Mouse (Mus musculus): ENCODE data around the gene Sowaha. TPM values are rescaled to one million over a fixed set of nuclear protein-coding genes. Genes with fewer than 3 reads are reported as not detected.

The Sowaha gene
- polyA plus RNA-seq, 1 experiment from 2014 or later: 1.1 TPM

DNA sequence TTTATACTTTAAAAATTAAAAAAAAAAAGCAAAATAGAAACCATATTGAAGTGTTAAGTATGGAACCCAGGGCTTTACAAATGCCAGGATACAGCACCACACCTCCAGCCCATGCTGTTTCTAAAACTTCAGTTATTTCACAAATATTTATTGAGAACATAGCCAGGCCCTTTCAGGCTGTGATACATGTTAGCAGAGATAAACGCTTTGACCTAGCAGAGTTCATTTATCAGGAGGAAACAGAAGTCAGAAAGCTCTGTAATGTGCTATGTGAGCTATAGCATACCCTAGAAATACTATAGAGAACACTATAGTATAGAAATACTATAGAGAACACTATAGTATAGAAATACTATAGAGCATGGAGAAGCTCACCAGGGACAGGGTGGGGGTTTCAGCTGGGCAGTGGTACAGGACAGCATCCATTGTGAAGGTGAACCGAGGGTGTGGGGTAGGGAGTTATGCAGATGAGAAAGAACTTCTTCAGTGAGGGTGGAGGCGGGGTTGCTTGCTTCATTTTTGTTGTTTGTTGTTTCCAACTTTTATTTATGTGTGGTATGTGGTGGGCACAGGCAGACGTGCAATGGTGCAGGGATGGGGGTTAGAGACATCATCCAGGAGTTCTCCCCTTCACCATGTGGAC, 1.1 kb upstream of the Sowaha start:
- H3K27me3 ChIP-seq: peaks cover 65% of the 10 kb centered on the region
- H3K9me3 ChIP-seq: 0 out of 2 replicates have a peak, but pooled peaks cover 4% of the 10 kb centered on the region
- 78% methylated on average over 4 of the region's 4 CpGs for WGBS
- no peak for ATAC-seq (ENCODE audit: low FRiP score)
- peaks cover 23% of the 10 kb centered on the region for H3K4me1 ChIP-seq
- H3K4me3 ChIP-seq (replicated peaks): no peak overlapping the region
- H3K4me2 ChIP-seq: no peak overlapping the region
- no peaks in the 10 kb centered on the region for H3K36me3 ChIP-seq (replicated peaks)
- H3K27ac ChIP-seq: no peak overlapping the region
- H3K9ac ChIP-seq: no peak overlapping the region

DNA sequence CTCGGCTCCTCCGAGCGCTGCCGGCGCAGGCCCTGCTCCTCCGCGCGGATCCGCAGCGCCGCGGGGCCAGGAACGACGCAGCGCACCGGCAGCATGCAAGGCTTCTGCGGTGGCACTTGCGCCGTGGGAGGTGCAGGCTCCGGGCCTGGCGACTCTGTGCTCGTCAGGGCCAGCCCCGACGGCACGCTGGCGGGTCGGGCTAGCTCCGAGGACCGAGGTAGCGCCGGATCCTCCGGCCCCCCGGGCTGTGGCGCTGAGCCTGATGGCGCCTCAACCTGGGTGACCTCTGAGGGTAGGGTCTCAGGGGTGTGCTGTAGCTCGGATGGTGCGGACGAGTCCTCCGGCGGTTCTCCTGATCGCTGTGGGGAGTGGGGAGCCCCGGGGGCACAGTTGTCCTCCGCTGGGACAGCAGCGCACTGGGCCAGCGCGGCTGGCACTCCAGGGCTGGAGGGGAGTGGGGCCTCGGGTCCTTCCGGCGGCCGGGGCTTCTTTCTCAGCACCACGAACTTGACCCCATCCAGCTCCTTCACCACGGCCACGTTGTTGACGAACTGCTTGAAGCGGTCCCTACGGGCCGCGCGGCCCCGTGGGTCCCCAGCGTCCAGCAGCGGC, 797 bp downstream of the Sowaha start:
- Histone ChIP-seq H3K4me2 (peak overlapping the region; percentile 72), H3K27me3 (peaks cover 62% of the 10 kb centered on the region), H3K4me1 (peaks cover 33% of the 10 kb centered on the region), H3K4me3 (replicated peaks) (peak overlapping the region; percentile 48), H3K36me3 (replicated peaks) (no peaks in the 10 kb centered on the region), H3K9me3 (0 out of 2 replicates have a peak, but pooled peaks cover 4% of the 10 kb centered on the region), H3K27ac (peak overlapping the region; percentile 46; the same call in 1 of the 2 replicates), H3K9ac (peak overlapping the region; percentile 48)
- ATAC-seq (ENCODE audit: low FRiP score): 0 out of 2 replicates have a peak, but pooled peaks have one; percentile 39
- 1% methylated on average over 62 of the region's 62 CpGs for WGBS

DNA sequence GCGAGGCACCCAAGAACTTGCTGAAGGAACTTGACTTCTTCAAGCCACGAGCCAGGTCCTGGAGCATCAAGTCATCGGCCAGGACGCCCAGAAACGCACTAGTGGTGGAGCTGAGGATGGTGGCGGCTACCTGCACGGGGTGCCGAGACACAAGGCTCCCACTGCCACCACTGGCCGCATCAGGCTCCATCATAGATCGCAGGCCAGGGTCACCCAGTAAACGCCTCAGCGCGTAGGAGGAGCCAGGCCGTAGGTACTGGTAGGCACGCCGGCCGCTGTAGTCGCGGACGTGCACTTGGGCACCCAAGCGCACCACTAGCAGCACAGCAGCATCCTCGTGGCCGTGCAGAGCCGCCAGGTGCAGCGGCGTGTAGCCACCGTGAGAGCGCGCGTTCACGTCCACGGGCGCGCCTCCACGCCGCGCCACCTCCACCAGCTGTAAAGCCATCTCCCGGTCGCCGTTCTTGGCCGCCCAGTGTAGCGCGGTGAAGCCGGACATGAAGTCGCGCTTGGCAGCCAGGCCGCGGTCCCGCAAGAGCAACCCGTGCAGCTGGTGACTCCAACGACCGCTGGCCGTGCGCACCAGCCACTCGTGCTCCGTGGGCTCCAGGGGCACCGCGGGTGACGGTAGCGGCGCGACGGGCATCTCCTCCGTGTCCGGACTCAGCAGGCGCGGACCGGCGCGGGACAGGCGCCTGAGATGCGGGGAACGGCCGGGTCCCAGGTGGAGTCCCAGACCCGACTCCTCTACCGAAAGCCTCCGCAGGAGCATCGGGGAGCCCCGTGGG, 1.5 kb downstream of the Sowaha start:
- 4% methylated on average over 74 of the region's 79 CpGs for WGBS
- Histone ChIP-seq H3K27ac (no peak overlapping the region), H3K9me3 (0 out of 2 replicates have a peak, but pooled peaks cover 4% of the 10 kb centered on the region), H3K36me3 (replicated peaks) (no peaks in the 10 kb centered on the region), H3K9ac (peak overlapping the region; percentile 48; the same call in 1 of the 2 replicates), H3K4me3 (replicated peaks) (peak overlapping the region; percentile 48), H3K27me3 (peaks cover 66% of the 10 kb centered on the region), H3K4me1 (peaks cover 33% of the 10 kb centered on the region), H3K4me2 (peak overlapping the region; percentile 72)
- ATAC-seq (ENCODE audit: low FRiP score): no peak

DNA sequence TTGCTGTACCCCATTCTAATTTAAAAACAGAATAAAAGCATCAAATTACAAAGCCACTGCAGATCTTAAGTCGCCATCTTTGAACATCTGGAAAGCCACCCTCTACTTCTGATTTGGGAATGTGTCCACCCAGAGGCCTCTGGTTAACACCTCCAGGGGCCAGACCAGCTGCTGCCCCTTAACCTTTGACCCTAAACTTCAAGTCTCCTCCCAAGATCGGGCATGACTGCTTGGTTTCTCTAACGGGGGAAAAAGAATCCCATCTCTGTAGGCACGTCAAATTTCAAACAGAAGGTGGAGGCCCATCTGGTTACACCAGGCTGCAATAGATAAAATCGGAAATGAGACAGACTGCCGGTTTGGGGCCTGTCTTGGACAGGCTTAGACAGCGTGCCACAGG, 2.2 kb downstream of the Sowaha start:
- H3K4me2 ChIP-seq: no peak overlapping the region
- 0 out of 2 replicates have a peak overlapping the region, but pooled peaks have one; percentile 48 for H3K4me3 ChIP-seq (replicated peaks)
- 0 out of 2 replicates have a peak, but pooled peaks cover 4% of the 10 kb centered on the region for H3K9me3 ChIP-seq

DNA sequence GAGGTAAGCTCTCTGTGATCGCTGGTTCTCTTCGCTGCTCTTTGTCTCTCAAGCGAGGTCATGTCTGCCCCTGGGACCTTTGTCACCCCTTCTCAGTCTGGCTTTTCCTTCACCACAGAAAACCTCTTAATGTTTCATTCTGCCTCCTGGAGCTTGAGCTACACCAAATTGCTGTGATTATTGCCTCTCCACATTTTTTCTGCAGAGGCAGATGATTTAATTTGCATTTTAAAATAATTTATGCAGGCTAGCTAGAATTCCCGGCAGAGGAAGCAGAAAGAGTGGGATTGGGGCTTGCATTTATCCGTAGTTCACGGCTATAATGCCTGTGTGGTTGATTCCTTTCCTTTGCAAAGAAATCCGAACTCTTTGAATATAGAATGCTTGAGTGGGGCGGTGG, 4.5 kb downstream of the Sowaha start:
- no peak overlapping the region for H3K4me3 ChIP-seq (replicated peaks)
- peak overlapping the region; percentile 79 for H3K27ac ChIP-seq
- ATAC-seq (ENCODE audit: low FRiP score): 0 out of 2 replicates have a peak, but pooled peaks have one; percentile 27
- 17% methylated on average over 8 of the region's 8 CpGs for WGBS
- H3K9me3 ChIP-seq: 0 out of 2 replicates have a peak, but pooled peaks cover 4% of the 10 kb centered on the region
- H3K36me3 ChIP-seq (replicated peaks): no peaks in the 10 kb centered on the region
- peaks cover 40% of the 10 kb centered on the region for H3K4me1 ChIP-seq
- H3K4me2 ChIP-seq: peak overlapping the region; percentile 32
- peaks cover 61% of the 10 kb centered on the region for H3K27me3 ChIP-seq
- no peak overlapping the region for H3K9ac ChIP-seq

More for the DNA sequence above, 2.2 kb downstream of the Sowaha start:
- Histone ChIP-seq H3K9ac (no peak overlapping the region), H3K36me3 (replicated peaks) (no peaks in the 10 kb centered on the region), H3K4me1 (peaks cover 33% of the 10 kb centered on the region), H3K27ac (no peak overlapping the region), H3K27me3 (peaks cover 65% of the 10 kb centered on the region)
- no peak for ATAC-seq (ENCODE audit: low FRiP score)
- WGBS: 55% methylated on average over 7 of the region's 7 CpGs

DNA sequence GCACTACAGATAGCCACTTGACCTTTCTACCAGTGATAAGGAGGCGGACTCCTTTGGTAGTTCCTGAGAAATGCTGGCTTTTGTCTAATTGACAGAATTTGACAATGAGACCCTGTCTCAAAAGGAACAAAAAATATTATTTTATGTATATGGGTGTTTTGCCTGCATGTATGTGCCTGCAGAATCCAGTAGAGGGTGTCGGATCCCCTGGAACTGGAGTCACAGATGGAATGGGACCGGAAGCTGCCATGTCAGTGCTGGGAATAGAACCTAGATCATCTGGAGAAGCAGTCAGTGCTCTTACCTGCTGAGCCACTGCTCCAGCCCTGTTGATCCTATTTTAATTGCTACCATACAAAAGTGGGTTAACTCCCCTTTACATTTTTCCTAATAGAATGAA, 7.4 kb downstream of the Sowaha start:
- Histone ChIP-seq H3K36me3 (replicated peaks) (no peaks in the 10 kb centered on the region), H3K9me3 (no peaks in the 10 kb centered on the region), H3K4me3 (replicated peaks) (no peak overlapping the region), H3K27me3 (peaks cover 47% of the 10 kb centered on the region), H3K4me2 (no peak overlapping the region), H3K27ac (no peak overlapping the region), H3K4me1 (peaks cover 35% of the 10 kb centered on the region), H3K9ac (no peak overlapping the region)
- ATAC-seq (ENCODE audit: low FRiP score): no peak
- 87% methylated on average over 3 of the region's 3 CpGs for WGBS

DNA sequence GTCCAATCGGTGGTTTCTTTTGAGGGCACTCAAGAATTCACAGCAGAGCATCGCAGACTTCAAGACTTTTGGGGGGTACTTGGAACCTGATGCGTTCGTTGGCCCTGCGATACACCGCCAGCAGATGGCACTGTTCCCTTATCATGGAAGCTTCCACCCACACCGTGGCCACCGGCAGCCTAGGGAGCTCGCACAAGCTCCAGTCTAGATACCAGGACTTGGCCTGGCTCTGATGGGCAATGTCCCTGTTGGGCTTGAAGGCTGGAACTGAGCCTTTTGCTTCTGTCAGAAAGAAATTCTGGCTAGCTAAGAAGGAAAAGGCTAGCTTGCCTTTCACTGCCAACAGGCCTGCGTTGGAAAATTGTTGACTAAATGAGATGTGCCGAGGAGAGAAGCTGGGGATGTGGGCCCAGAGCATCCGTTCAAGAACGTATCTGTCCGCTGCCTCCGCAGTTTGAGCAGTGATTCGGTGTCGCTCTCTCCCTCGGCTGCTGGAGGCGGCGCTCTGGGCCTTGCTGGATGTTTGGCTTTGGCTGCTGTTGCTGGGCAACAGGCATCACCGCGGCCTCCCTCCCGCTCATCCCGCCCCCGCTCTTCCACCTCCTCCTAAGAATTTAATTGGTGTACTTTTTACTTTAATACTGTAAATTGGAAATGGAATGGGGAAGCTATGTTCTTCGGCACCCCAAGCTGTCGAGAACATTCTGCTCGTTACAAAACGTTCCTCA, 9.9 kb downstream of the Sowaha start, which contains the start of gene Gm9837:
Gene Gm9837 (minus strand): TSS at position 512 of the 728 bp plus-strand sequence.
- H3K9ac ChIP-seq: peak within 1 kb of the TSS; percentile 41
- 1% methylated on average over 29 of the region's 29 CpGs for WGBS
- H3K27ac ChIP-seq: peak within 1 kb of the TSS; percentile 31; the same call in 1 of the 2 replicates
- peak within 1 kb of the TSS; percentile 57 for H3K4me2 ChIP-seq
- peaks cover 68% of the 10 kb centered on the region for H3K27me3 ChIP-seq
- no peaks in the 10 kb centered on the region for H3K36me3 ChIP-seq (replicated peaks)
- H3K4me1 ChIP-seq: peaks cover 30% of the 10 kb centered on the region
- H3K4me3 ChIP-seq (replicated peaks): peak within 1 kb of the TSS; percentile 25
- peak; percentile 81 for ATAC-seq (ENCODE audit: low FRiP score)
- no peaks in the 10 kb centered on the region for H3K9me3 ChIP-seq

DNA sequence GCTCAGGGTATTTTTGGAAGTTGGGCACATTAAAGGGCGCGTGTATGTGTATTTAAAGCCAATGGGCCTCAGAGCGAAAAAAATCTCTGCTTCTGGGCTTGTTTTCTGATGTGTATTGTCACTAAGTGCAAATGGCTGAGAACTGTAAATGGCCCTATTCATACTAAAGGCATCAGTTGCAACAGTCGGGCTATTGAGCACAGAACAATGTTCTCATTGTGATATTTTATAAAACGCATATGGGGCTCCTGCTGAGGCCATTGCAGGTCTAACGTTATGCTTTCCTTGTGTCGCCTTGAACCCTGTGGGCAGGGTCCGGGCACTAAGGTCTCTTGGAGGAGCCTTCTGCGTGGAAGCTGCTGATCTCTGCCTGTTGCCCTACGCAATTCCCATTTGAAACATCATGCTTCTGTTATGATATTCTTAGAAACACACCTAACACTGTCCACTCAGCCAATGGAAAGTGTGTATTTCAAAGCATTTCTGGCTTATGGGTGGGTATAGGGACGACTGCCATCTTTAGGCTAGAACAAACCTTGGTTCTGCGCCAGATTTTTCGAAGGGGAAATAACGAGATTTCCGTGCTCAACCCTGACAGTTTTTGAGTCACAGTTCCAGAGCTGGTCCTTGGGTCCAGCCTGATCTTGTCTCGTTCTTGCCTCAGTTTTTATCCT, 10.6 kb downstream of the Sowaha start:
- H3K4me1 ChIP-seq: peaks cover 30% of the 10 kb centered on the region
- ATAC-seq (ENCODE audit: low FRiP score): no peak
- peaks cover 75% of the 10 kb centered on the region for H3K27me3 ChIP-seq
- no peaks in the 10 kb centered on the region for H3K9me3 ChIP-seq
- no peak overlapping the region for H3K9ac ChIP-seq
- 31% methylated on average over 16 of the region's 16 CpGs for WGBS
- H3K4me3 ChIP-seq (replicated peaks): no peak overlapping the region
- H3K4me2 ChIP-seq: peak overlapping the region; percentile 57
- H3K27ac ChIP-seq: no peak overlapping the region
- H3K36me3 ChIP-seq (replicated peaks): no peaks in the 10 kb centered on the region

DNA sequence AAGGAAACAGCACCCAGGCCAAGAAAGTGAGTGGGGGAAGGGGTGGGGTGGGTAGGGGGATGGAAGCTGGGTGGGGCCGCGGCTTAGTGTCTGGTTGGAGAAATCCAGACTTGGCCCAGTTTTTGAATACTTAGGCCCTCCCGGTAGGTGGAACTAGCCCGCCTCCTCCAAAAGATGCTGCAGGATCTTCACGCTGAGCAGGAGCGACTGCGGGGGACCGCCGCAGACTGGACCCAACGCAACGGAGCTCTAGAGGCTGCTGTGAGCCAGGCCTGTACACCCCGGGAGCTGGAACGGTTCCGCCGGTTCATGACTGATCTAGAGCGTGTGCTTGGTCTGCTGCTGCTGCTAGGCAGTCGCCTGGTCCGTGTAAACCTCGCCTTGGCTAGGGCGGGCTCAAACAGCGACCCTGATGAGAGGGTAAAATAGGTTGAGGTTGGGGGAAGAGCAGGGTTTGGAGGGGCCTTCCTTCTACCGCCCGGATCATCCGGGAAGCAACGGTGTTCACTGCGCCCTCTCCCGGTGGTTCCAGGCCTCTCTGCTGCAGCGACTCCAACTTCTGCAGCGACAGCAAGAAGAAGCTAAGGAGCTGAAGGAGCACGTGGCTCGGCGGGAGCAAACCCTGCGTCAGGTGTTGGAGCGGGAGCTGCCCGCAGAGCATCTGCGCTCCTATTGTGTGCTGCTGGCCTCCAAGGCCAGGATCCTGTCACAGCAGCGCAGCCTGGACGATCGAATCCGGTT, 13.7 kb downstream of the Sowaha start:
- Histone ChIP-seq H3K27ac (no peak overlapping the region), H3K4me2 (peak overlapping the region; percentile 49), H3K4me3 (replicated peaks) (peak overlapping the region; percentile 30), H3K27me3 (peaks cover 86% of the 10 kb centered on the region), H3K4me1 (peaks cover 40% of the 10 kb centered on the region), H3K36me3 (replicated peaks) (no peaks in the 10 kb centered on the region), H3K9me3 (no peaks in the 10 kb centered on the region), H3K9ac (peak overlapping the region; percentile 47; the same call in 1 of the 2 replicates)
- WGBS: 6% methylated on average over 40 of the region's 40 CpGs
- peak; percentile 39; the same call in 1 of the 2 replicates for ATAC-seq (ENCODE audit: low FRiP score)

DNA sequence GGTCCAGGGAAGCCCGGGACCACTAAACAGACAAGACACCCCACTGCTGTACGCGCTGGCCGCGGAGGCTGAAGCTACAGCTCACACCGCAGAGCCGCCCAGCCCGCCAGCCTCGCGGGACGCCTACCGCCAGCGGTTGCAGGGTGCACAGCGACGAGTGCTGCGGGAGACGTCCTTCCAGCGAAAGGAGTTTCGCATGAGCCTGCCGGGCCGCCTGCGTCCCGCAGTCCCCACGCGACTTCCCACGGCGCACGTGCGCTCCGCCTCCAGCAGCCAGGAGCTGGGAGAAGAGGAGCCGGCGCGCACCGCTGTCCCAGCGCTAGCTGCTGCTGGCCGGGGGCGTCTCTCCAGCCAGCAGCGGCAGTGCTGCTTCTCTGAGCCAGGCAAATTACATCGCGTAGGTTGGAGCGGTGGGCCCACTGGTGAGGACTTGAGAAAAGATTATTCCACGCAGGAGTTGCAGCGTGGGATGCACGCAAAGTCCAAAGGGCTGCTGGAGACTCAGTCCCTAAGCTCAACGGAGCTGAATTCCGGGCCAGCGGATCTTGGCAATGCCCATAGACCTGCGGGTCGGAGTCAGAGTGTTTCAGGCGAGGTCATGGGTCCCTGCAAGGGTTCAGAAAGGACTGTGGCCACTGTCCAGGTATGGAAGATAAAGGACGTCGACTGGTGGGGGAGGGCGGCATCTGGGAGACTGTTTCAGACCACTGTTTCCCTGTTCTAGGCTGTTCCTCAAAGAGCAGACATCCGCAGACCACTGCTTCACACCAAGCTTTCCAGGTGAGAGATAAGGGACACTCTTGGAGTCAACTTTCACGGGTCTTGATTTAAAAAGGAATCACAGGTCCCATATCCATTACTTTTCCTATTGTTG, 16.3 kb downstream of the Sowaha start:
- 6% methylated on average over 55 of the region's 55 CpGs for WGBS
- ATAC-seq (ENCODE audit: low FRiP score): no peak; the same call in 1 of the 2 replicates
- H3K4me3 ChIP-seq (replicated peaks): peak overlapping the region; percentile 44

More for the DNA sequence above, 16.3 kb downstream of the Sowaha start:
- Histone ChIP-seq H3K9ac (peak overlapping the region; percentile 55), H3K9me3 (no peaks in the 10 kb centered on the region), H3K27me3 (peaks cover 93% of the 10 kb centered on the region), H3K4me2 (peak overlapping the region; percentile 75), H3K27ac (no peak overlapping the region), H3K36me3 (replicated peaks) (no peaks in the 10 kb centered on the region), H3K4me1 (peaks cover 19% of the 10 kb centered on the region)

All from forebrain, embryonic 12.5 days (tissue).